Mouse (Mus musculus): ENCODE measurements around the gene Map3k4. TPM values are rescaled to one million over a fixed set of nuclear protein-coding genes. Genes with fewer than 3 reads are reported as not detected.
"Not testable (repeated sequence)": the region's sequence is repeated elsewhere in the genome, so short reads cannot be mapped to it uniquely, and the experiment has no call there.

Gene Map3k4
- polyA plus RNA-seq, 1 experiment from 2014 or later, result 35.6 TPM

DNA sequence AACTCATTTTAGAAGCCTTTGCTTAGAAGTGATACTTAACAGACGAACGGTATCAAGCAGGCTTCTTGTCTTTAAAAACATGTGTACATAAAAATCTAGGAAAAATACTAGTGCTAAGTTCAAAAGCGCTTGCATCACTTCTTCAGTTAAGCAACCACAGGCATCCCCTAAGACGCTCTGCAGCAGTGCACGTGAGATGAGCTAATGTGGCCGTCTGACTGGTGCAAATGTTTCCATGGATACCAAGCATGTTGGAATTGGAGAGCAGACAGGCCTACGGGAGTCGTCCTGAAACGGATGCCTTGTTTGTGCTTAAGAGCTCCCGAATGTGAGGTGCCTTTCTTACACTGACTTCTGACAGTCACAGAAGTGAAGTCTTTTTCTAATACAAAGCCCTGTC, 27.9 kb downstream of the Map3k4 start:
- WGBS, result 36% methylated on average over 10 of the region's 10 CpGs
- peak; percentile 68; the same call in 1 of the 2 replicates for ATAC-seq (ENCODE audit: insufficient read depth, low FRiP score)
- no peak overlapping the region for H3K9ac ChIP-seq (ENCODE audit: low read length)
- no peak overlapping the region for H3K27ac ChIP-seq (ENCODE audit: low read length)
- no peaks in the 10 kb centered on the region for H3K9me3 ChIP-seq (replicated peaks; ENCODE audit: control insufficient read depth, low read length)
- peaks cover 3% of the 10 kb centered on the region; the same call in 1 of the 2 replicates for H3K4me1 ChIP-seq (ENCODE audit: control insufficient read depth, insufficient read depth, low read length)
- no peak overlapping the region for H3K4me3 ChIP-seq (replicated peaks; ENCODE audit: low read length)
- no peaks in the 10 kb centered on the region for H3K27me3 ChIP-seq (ENCODE audit: control insufficient read depth, insufficient read depth, low read length)
- H3K36me3 ChIP-seq (ENCODE audit: control insufficient read depth, insufficient read depth, low read length), result 0 out of 2 replicates have a peak, but pooled peaks cover 3% of the 10 kb centered on the region
- H3K4me2 ChIP-seq (ENCODE audit: low read depth, low read length), result no peak overlapping the region

DNA sequence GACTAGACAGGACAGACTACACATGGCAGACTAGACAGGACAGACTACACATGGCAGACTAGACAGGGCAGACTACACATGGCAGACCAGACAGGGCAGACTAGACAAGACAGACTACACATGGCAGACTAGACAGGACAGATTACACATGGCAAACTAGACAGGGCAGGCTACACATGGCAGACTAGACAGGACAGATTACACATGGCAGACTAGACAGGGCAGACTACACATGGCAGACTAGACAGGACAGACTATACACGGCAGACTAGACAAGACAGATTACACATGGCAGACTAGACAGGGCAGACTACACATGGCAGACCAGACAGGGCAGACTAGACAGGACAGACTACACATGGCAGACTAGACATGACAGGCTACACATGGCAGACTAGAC, 28.8 kb downstream of the Map3k4 start:
- H3K9ac ChIP-seq (ENCODE audit: low read length); H3K27me3 ChIP-seq (ENCODE audit: control insufficient read depth, insufficient read depth, low read length); H3K9me3 ChIP-seq (replicated peaks; ENCODE audit: control insufficient read depth, low read length); H3K4me1 ChIP-seq (ENCODE audit: control insufficient read depth, insufficient read depth, low read length); H3K4me2 ChIP-seq (ENCODE audit: low read depth, low read length); H3K27ac ChIP-seq (ENCODE audit: low read length); ATAC-seq (ENCODE audit: insufficient read depth, low FRiP score); H3K4me3 ChIP-seq (replicated peaks; ENCODE audit: low read length); H3K36me3 ChIP-seq (ENCODE audit: control insufficient read depth, insufficient read depth, low read length): not testable (repeated sequence)
- WGBS, result 72% methylated on average over 1 of the region's 1 CpGs

DNA sequence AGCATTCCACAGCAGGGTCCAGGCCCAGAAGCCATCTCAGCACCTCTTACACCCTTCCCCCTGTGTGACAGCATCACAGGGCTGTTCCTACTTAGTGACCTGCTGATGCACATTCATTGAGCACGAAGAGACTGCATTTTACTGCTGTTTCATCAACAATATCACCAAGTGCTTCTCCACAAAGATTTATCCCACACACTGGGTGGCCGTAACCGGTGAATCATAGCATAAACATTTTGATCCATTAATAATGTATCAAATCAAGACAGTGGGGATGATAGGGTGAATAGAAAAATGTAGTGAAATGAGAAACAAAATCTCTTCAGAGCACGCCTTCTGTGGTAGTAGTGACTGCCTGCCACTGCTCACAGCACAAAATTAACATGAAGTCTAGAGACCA, 29.7 kb downstream of the Map3k4 start:
- Histone ChIP-seq H3K4me2 (ENCODE audit: low read depth, low read length) (no peak overlapping the region), H3K36me3 (ENCODE audit: control insufficient read depth, insufficient read depth, low read length) (0 out of 2 replicates have a peak, but pooled peaks cover 3% of the 10 kb centered on the region), H3K27me3 (ENCODE audit: control insufficient read depth, insufficient read depth, low read length) (no peaks in the 10 kb centered on the region), H3K4me3 (replicated peaks; ENCODE audit: low read length) (no peak overlapping the region), H3K9me3 (replicated peaks; ENCODE audit: control insufficient read depth, low read length) (no peaks in the 10 kb centered on the region), H3K9ac (ENCODE audit: low read length) (no peak overlapping the region), H3K4me1 (ENCODE audit: control insufficient read depth, insufficient read depth, low read length) (peaks cover 3% of the 10 kb centered on the region; the same call in 1 of the 2 replicates), H3K27ac (ENCODE audit: low read length) (no peak overlapping the region)
- no peak for ATAC-seq (ENCODE audit: insufficient read depth, low FRiP score)
- 72% methylated on average over 4 of the region's 4 CpGs for WGBS

DNA sequence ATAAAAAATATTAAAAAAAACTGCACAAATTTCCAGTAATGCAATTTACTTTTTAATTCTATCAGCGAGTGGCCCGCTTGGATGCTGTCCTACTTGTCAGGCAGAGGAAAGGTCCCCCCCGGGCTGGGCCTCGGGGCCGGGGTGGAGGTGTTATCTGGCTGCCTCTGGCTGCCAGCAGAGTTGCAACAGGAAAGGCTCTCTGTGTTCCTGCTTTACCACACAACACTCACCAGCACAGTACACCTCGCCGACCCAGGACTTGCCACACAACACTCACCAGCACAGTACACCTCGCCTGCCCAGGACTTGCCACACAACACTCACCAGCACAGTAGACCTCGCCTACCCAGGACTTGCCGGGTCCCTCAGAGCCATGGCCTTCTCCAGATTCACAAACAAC, 38.8 kb downstream of the Map3k4 start:
- Histone ChIP-seq H3K9me3 (replicated peaks; ENCODE audit: control insufficient read depth, low read length) (peaks cover 6% of the 10 kb centered on the region; the same call in 1 of the 2 replicates), H3K27ac (ENCODE audit: low read length) (no peak overlapping the region), H3K4me2 (ENCODE audit: low read depth, low read length) (no peak overlapping the region), H3K4me1 (ENCODE audit: control insufficient read depth, insufficient read depth, low read length) (peaks cover 7% of the 10 kb centered on the region), H3K4me3 (replicated peaks; ENCODE audit: low read length) (no peak overlapping the region), H3K36me3 (ENCODE audit: control insufficient read depth, insufficient read depth, low read length) (0 out of 2 replicates have a peak, but pooled peaks cover 3% of the 10 kb centered on the region), H3K27me3 (ENCODE audit: control insufficient read depth, insufficient read depth, low read length) (no peaks in the 10 kb centered on the region), H3K9ac (ENCODE audit: low read length) (no peak overlapping the region)
- no peak for ATAC-seq (ENCODE audit: insufficient read depth, low FRiP score)
- WGBS, result 81% methylated on average over 10 of the region's 10 CpGs

DNA sequence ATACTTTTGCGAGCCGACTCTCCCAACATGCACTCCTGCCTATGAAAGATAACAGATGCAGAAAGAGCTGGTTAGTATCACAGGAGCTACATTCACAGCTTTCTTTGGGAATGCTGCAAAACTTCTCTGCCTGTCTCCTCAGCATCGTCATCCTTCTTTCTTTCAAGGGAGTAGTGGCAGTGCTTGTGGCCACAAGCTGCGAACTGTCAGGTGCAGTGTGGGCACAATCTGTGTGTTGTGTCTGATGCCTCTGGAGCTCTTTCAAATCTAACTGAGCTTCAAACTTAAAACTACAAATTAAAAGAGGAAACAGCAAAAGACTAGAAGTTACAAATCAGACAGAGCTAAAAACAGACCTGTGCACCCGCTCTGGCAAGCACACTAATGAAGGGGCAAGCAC, 40.5 kb downstream of the Map3k4 start:
- Histone ChIP-seq H3K4me1 (ENCODE audit: control insufficient read depth, insufficient read depth, low read length) (peaks cover 7% of the 10 kb centered on the region), H3K27me3 (ENCODE audit: control insufficient read depth, insufficient read depth, low read length) (no peaks in the 10 kb centered on the region), H3K4me3 (replicated peaks; ENCODE audit: low read length) (no peak overlapping the region), H3K9me3 (replicated peaks; ENCODE audit: control insufficient read depth, low read length) (peaks cover 1% of the 10 kb centered on the region; the same call in 1 of the 2 replicates), H3K27ac (ENCODE audit: low read length) (no peak overlapping the region; the same call in 1 of the 2 replicates), H3K9ac (ENCODE audit: low read length) (no peak overlapping the region), H3K36me3 (ENCODE audit: control insufficient read depth, insufficient read depth, low read length) (0 out of 2 replicates have a peak, but pooled peaks cover 2% of the 10 kb centered on the region), H3K4me2 (ENCODE audit: low read depth, low read length) (no peak overlapping the region)
- WGBS, result 76% methylated on average over 5 of the region's 5 CpGs
- no peak for ATAC-seq (ENCODE audit: insufficient read depth, low FRiP score)

DNA sequence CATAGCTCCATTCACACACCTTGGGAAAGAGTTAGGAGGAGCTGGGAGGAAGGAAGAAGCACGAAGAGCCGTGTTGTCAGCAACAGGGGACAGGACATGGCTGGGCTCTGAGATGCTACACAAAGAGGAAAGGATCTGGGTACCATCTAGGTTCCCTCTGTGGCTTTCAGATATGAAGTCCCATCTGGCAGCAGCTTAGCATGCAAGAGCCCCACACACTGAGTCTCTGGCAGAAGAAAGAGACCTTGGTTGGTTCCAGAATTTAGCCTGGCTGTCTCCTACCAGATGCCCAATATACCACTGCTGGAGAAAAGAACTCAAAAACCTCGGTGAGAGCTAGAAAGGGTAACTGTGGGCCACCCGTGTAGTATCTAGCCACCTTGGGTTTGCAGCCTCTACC, 41.3 kb downstream of the Map3k4 start:
- Histone ChIP-seq H3K4me2 (ENCODE audit: low read depth, low read length) (no peak overlapping the region), H3K9ac (ENCODE audit: low read length) (no peak overlapping the region), H3K4me3 (replicated peaks; ENCODE audit: low read length) (no peak overlapping the region), H3K9me3 (replicated peaks; ENCODE audit: control insufficient read depth, low read length) (no peaks in the 10 kb centered on the region), H3K27ac (ENCODE audit: low read length) (no peak overlapping the region), H3K4me1 (ENCODE audit: control insufficient read depth, insufficient read depth, low read length) (peaks cover 7% of the 10 kb centered on the region), H3K36me3 (ENCODE audit: control insufficient read depth, insufficient read depth, low read length) (no peaks in the 10 kb centered on the region), H3K27me3 (ENCODE audit: control insufficient read depth, insufficient read depth, low read length) (no peaks in the 10 kb centered on the region)
- WGBS, result 82% methylated on average over 4 of the region's 4 CpGs
- ATAC-seq (ENCODE audit: insufficient read depth, low FRiP score), result no peak

DNA sequence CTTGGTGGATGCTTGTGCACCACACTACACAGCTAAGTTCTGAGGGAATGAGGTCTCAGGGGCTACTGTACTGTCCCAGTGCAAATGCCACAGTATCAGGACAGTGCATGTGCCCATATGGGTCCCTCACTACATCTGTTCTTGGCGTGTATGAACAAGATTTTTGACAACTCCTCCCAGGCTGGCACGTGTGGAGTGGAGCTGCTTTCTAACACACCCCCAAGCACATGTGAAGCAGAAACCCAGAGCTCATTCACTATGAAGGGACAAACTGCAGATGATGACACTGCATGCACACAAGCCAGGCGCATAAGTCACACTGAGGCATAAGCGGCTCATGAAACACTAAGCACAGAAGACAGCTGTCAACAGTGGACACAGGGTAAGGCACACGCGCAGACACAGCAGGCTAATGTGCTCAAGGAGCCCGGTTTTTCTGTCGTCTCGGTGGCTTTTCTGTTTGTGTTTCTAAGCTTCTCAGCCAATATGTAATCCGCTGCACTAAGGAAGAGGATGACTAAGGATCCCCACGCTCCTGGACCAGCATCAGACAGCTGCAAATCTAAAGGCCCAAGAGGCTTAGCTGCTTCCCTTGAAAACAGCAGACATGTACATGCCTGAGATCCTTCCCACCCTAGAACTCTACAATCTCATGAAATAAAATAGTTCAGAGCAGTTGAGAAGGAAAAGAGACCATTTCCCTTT, 41.9 kb downstream of the Map3k4 start:
- no peak for ATAC-seq (ENCODE audit: insufficient read depth, low FRiP score)
- Histone ChIP-seq H3K36me3 (ENCODE audit: control insufficient read depth, insufficient read depth, low read length) (peaks cover 2% of the 10 kb centered on the region), H3K4me1 (ENCODE audit: control insufficient read depth, insufficient read depth, low read length) (peaks cover 7% of the 10 kb centered on the region), H3K4me3 (replicated peaks; ENCODE audit: low read length) (no peak overlapping the region), H3K9ac (ENCODE audit: low read length) (no peak overlapping the region), H3K4me2 (ENCODE audit: low read depth, low read length) (no peak overlapping the region), H3K9me3 (replicated peaks; ENCODE audit: control insufficient read depth, low read length) (no peaks in the 10 kb centered on the region), H3K27ac (ENCODE audit: low read length) (no peak overlapping the region), H3K27me3 (ENCODE audit: control insufficient read depth, insufficient read depth, low read length) (no peaks in the 10 kb centered on the region)
- WGBS, result 81% methylated on average over 11 of the region's 11 CpGs

DNA sequence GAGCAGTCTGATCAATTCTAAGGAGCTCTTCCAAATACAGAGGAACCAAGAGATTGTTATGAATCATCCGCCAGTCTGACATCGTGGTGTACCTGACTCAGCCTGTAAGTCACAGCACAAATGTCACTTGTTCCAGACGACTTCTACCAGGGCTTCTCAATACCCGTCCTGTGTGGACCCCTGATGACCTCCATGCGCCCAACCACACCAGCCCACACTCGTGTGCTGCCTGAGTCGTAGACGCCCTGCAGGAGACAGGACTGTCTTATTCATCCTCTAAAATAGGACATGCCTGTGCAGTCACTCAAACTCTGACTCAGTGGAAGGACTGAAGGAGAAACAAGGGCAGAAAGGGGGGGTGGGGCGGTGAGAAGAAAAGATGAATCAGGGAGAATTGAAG, 42.8 kb downstream of the Map3k4 start:
- 81% methylated on average over 9 of the region's 9 CpGs for WGBS
- Histone ChIP-seq H3K9ac (ENCODE audit: low read length) (no peak overlapping the region), H3K36me3 (ENCODE audit: control insufficient read depth, insufficient read depth, low read length) (peaks cover 11% of the 10 kb centered on the region), H3K4me1 (ENCODE audit: control insufficient read depth, insufficient read depth, low read length) (peaks cover 7% of the 10 kb centered on the region), H3K9me3 (replicated peaks; ENCODE audit: control insufficient read depth, low read length) (no peaks in the 10 kb centered on the region), H3K27me3 (ENCODE audit: control insufficient read depth, insufficient read depth, low read length) (no peaks in the 10 kb centered on the region), H3K4me2 (ENCODE audit: low read depth, low read length) (no peak overlapping the region), H3K4me3 (replicated peaks; ENCODE audit: low read length) (no peak overlapping the region), H3K27ac (ENCODE audit: low read length) (no peak overlapping the region; the same call in 1 of the 2 replicates)
- ATAC-seq (ENCODE audit: insufficient read depth, low FRiP score), result no peak

DNA sequence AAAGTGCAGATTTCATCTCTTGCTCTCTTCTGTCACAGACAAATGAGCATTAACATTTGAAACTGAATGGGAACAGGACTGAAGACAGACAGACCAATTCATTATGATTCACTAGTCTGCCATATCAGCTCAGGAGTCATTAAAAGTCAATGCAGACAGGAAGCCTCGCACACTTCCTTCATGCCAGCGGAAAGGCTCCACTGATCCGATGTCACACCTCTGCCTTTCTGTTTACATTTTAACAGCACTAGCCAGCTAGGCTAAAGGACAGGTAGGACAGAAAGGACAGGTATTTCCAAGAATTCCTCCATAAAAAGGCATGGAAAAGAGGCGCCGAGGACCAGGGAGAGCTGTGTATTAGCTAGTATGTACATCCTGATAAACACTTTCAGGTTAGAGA, 45.6 kb downstream of the Map3k4 start:
- H3K9me3 ChIP-seq (replicated peaks; ENCODE audit: control insufficient read depth, low read length), result no peaks in the 10 kb centered on the region
- 67% methylated on average over 5 of the region's 5 CpGs for WGBS
- no peaks in the 10 kb centered on the region for H3K27me3 ChIP-seq (ENCODE audit: control insufficient read depth, insufficient read depth, low read length)
- H3K4me2 ChIP-seq (ENCODE audit: low read depth, low read length), result no peak overlapping the region
- H3K4me3 ChIP-seq (replicated peaks; ENCODE audit: low read length), result no peak overlapping the region
- H3K4me1 ChIP-seq (ENCODE audit: control insufficient read depth, insufficient read depth, low read length), result peaks cover 3% of the 10 kb centered on the region
- no peak for ATAC-seq (ENCODE audit: insufficient read depth, low FRiP score)
- peaks cover 15% of the 10 kb centered on the region for H3K36me3 ChIP-seq (ENCODE audit: control insufficient read depth, insufficient read depth, low read length)
- H3K27ac ChIP-seq (ENCODE audit: low read length), result no peak overlapping the region
- no peak overlapping the region for H3K9ac ChIP-seq (ENCODE audit: low read length)
